Mouse (Mus musculus): ENCODE data around the gene Trpv6. TPM values are rescaled to one million over a fixed set of nuclear protein-coding genes. Genes with fewer than 3 reads are reported as not detected.

Gene Trpv6
- polyA plus RNA-seq, 1 experiment from 2014 or later, result 0.40 TPM

DNA sequence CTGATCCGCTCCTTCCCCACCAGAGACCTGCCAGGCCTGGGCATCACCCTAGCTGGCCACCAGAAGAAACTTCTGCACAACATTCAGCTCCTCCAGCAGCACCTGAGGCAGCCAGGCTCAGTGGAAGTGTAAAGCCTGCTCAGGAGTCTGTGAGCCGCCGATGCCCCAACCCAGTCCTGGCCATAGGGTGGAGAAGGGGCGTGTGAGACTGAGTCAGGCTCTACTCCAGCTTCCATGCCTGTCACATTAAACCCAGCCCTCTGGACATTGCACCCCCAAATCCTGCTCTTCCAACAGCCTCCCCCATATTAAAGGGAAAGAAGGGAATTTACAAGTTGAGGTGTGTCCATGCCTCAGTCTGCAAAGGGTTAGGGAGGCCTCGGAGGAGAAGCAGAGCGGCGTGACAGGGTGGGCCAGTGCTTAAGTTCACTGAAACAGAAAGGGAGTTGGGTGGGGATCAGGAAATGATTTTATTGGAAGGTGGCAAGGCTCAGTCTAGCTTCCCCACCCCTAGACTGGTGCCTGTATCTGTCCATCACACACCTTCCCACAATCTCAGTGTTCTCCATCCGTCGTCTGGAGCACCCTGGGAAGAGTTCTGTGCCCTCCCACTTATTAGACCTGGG is 15.9 kb downstream of the Trpv6 start:
- peak; percentile 80 for ATAC-seq
- Histone ChIP-seq H3K9ac (no peak overlapping the region), H3K27me3 (replicated peaks) (no peaks in the 10 kb centered on the region), H3K36me3 (no peaks in the 10 kb centered on the region), H3K4me2 (replicated peaks) (no peak overlapping the region), H3K27ac (no peak overlapping the region), H3K9me3 (no peaks in the 10 kb centered on the region), H3K4me1 (replicated peaks) (no peaks in the 10 kb centered on the region), H3K4me3 (replicated peaks) (no peak overlapping the region)
- WGBS, result 80% methylated on average over 9 of the region's 9 CpGs

GRCm38 (mm10) chr6:41607637-41608036 is 28.6 kb downstream of the Trpv6 start:
- ATAC-seq, result no peak
- Histone ChIP-seq H3K9ac (no peak overlapping the region), H3K4me3 (replicated peaks) (no peak overlapping the region), H3K9me3 (no peaks in the 10 kb centered on the region), H3K4me1 (replicated peaks) (0 out of 2 replicates have a peak, but pooled peaks cover 9% of the 10 kb centered on the region), H3K27ac (no peak overlapping the region), H3K27me3 (replicated peaks) (0 out of 2 replicates have a peak, but pooled peaks cover 3% of the 10 kb centered on the region), H3K4me2 (replicated peaks) (no peak overlapping the region), H3K36me3 (no peaks in the 10 kb centered on the region)
- WGBS, result 65% methylated on average over 5 of the region's 5 CpGs

- H3K4me1 ChIP-seq (replicated peaks), result 0 out of 2 replicates have a peak, but pooled peaks cover 9% of the 10 kb centered on the region
- 23% methylated on average over 4 of the region's 4 CpGs for WGBS
- peak overlapping the region; percentile 82 for H3K4me3 ChIP-seq (replicated peaks)
- H3K36me3 ChIP-seq, result no peaks in the 10 kb centered on the region
- no peaks in the 10 kb centered on the region for H3K9me3 ChIP-seq
- 0 out of 2 replicates have a peak, but pooled peaks cover 3% of the 10 kb centered on the region for H3K27me3 ChIP-seq (replicated peaks)
- peak overlapping the region; percentile 76; the same call in 1 of the 2 replicates for H3K9ac ChIP-seq
- ATAC-seq, result no peak
- no peak overlapping the region for H3K27ac ChIP-seq
- H3K4me2 ChIP-seq (replicated peaks), result peak overlapping the region; percentile 87
Measured at GRCm38 (mm10) chr6:41606214-41606613, 30.0 kb downstream of the Trpv6 start.

DNA sequence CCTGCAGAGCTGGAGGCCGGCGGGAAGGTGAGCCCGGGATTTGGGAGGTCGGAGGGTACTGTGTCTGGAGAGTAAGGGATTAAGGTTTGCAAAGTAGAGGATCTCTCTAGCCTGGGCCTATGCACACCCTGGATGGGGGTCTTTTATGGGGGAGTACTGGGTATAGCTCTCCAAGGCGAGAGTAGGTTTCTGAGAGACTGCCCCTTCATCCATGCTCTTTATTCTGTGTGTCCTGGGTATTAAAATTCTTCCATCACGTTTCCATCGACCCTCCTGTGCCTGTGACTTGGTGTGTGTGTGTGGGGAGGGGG is 30.5 kb downstream of the Trpv6 start:
- H3K4me1 ChIP-seq (replicated peaks), result 0 out of 2 replicates have a peak, but pooled peaks cover 9% of the 10 kb centered on the region
- peak overlapping the region; percentile 82 for H3K4me3 ChIP-seq (replicated peaks)
- no peaks in the 10 kb centered on the region for H3K36me3 ChIP-seq
- H3K27ac ChIP-seq, result no peak overlapping the region
- no peak for ATAC-seq
- 2% methylated on average over 7 of the region's 7 CpGs for WGBS
- peak overlapping the region; percentile 76 for H3K9ac ChIP-seq
- no peaks in the 10 kb centered on the region for H3K9me3 ChIP-seq
- H3K27me3 ChIP-seq (replicated peaks), result 0 out of 2 replicates have a peak, but pooled peaks cover 3% of the 10 kb centered on the region
- peak overlapping the region; percentile 87 for H3K4me2 ChIP-seq (replicated peaks)

DNA sequence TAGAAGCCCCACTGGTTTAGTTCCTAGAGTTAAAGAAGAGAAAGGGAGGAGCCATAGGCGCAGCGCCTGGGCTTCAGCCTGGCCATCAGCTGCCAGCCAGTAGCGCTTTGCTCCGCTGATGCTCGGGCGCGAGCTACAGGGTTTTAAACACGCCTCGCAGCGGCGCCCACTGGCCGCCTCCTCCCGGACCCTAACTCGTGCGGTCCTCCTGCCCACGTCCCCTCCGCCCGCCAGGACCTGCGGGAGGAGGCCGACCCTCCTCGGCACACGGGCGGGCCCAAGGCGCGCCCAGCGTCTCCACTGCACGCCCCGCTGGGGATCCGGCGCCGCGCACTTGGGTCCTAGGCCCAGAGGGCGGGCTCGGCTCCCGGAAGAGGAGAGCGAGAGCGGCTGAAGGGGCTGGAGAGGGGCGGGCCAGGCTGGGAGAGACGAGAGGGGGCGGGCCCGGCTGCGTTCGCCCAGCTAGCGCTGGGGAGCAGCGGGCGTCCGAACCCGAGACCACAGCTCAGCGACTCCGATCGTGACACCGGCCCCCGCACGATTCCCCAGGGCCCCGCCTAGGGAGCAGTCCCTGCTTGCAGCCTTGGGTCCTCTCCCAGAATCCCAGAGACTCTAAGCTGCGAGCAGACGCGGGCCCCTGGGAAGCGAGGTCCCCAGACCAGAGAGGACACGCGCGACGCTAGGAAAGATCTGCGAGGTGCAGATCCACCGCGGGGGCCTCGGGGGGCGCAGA is 31.0 kb downstream of the Trpv6 start, which contains the start of gene Ephb6:
Gene Ephb6 (plus strand): TSS at position 422 of the 733 bp plus-strand sequence.
- peak; percentile 98 for ATAC-seq
- WGBS, result 0% methylated on average over 67 of the region's 68 CpGs
- peak within 1 kb of the TSS; percentile 86 for H3K27ac ChIP-seq

GRCm38 (mm10) chr6:41604401-41605050 is 31.7 kb downstream of the Trpv6 start:
- H3K27ac ChIP-seq, result peak overlapping the region; percentile 86
- H3K9me3 ChIP-seq, result no peaks in the 10 kb centered on the region
- 0 out of 2 replicates have a peak, but pooled peaks cover 9% of the 10 kb centered on the region for H3K4me1 ChIP-seq (replicated peaks)
- WGBS, result under 1% methylated on average over 23 of the region's 23 CpGs
- H3K27me3 ChIP-seq (replicated peaks), result 0 out of 2 replicates have a peak, but pooled peaks cover 3% of the 10 kb centered on the region
- H3K4me2 ChIP-seq (replicated peaks), result peak overlapping the region; percentile 87
- peak overlapping the region; percentile 82 for H3K4me3 ChIP-seq (replicated peaks)
- peak overlapping the region; percentile 76 for H3K9ac ChIP-seq
- ATAC-seq, result peak; percentile 74
- no peaks in the 10 kb centered on the region for H3K36me3 ChIP-seq

More for the DNA sequence above, 31.0 kb downstream of the Trpv6 start, which contains the start of gene Ephb6:
- H3K9ac ChIP-seq, result peak within 1 kb of the TSS; percentile 76
- H3K4me1 ChIP-seq (replicated peaks), result 0 out of 2 replicates have a peak, but pooled peaks cover 9% of the 10 kb centered on the region
- H3K4me2 ChIP-seq (replicated peaks), result peak within 1 kb of the TSS; percentile 87
- H3K36me3 ChIP-seq, result no peaks in the 10 kb centered on the region
- peak within 1 kb of the TSS; percentile 82 for H3K4me3 ChIP-seq (replicated peaks)
- no peaks in the 10 kb centered on the region for H3K9me3 ChIP-seq
- 0 out of 2 replicates have a peak, but pooled peaks cover 3% of the 10 kb centered on the region for H3K27me3 ChIP-seq (replicated peaks)

DNA sequence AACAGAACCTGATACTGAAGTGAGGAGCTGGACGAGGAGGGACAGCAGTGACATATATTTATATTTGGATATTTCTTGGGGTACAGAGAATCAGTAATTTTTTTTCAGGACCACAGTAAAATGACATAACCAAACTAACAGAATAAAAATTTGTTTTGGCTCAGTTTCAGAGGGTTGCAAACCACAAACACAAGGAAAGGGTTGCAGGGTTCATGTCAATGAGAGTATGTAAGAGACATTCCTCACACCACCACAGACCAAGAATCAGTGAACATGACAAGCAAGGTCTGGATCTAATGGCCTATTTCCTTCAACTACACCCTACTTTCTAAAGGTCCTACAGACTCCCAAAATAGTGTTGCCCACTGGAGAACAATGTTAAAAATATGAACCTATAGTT is 54.0 kb downstream of the Trpv6 start:
- ATAC-seq, result no peak
- no peaks in the 10 kb centered on the region for H3K27me3 ChIP-seq (replicated peaks)
- no peaks in the 10 kb centered on the region for H3K4me1 ChIP-seq (replicated peaks)
- H3K4me3 ChIP-seq (replicated peaks), result no peak overlapping the region
- WGBS, result 88% methylated on average over 1 of the region's 1 CpGs
- H3K27ac ChIP-seq, result no peak overlapping the region
- no peaks in the 10 kb centered on the region for H3K36me3 ChIP-seq
- H3K9ac ChIP-seq, result no peak overlapping the region
- H3K9me3 ChIP-seq, result no peaks in the 10 kb centered on the region
- no peak overlapping the region for H3K4me2 ChIP-seq (replicated peaks)

DNA sequence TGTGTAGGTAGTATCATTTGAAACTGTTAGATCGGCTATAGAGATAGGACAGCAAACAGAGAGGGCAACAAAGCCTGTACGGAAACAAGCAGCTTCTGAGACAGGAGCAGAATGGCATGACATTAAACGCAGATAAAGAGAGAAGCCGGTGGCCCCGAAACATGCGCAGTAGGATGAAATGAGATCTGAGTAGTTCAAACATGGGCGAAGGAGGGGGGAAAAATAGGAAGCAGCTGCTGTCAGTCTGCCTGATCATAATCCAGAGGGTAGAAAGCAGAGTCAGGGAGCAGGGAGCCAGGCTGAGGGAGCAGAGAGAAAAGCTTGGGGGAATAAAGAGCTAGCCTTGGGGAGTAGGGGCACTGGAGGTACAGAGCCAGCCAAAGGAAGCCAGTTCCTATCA is 54.9 kb downstream of the Trpv6 start:
- no peak overlapping the region for H3K27ac ChIP-seq
- H3K27me3 ChIP-seq (replicated peaks), result no peaks in the 10 kb centered on the region
- H3K36me3 ChIP-seq, result no peaks in the 10 kb centered on the region
- H3K4me1 ChIP-seq (replicated peaks), result no peaks in the 10 kb centered on the region
- no peaks in the 10 kb centered on the region for H3K9me3 ChIP-seq
- no peak overlapping the region for H3K9ac ChIP-seq
- ATAC-seq, result no peak
- H3K4me2 ChIP-seq (replicated peaks), result no peak overlapping the region
- H3K4me3 ChIP-seq (replicated peaks), result no peak overlapping the region
- 56% methylated on average over 7 of the region's 7 CpGs for WGBS

- Histone ChIP-seq H3K27ac (no peak overlapping the region), H3K9me3 (no peaks in the 10 kb centered on the region), H3K9ac (no peak overlapping the region), H3K4me1 (replicated peaks) (no peaks in the 10 kb centered on the region), H3K36me3 (no peaks in the 10 kb centered on the region), H3K4me2 (replicated peaks) (no peak overlapping the region), H3K4me3 (replicated peaks) (no peak overlapping the region), H3K27me3 (replicated peaks) (no peaks in the 10 kb centered on the region)
- WGBS, result 68% methylated on average over 5 of the region's 5 CpGs
- ATAC-seq, result no peak
Measured at GRCm38 (mm10) chr6:41577297-41577696, 58.9 kb downstream of the Trpv6 start.

DNA sequence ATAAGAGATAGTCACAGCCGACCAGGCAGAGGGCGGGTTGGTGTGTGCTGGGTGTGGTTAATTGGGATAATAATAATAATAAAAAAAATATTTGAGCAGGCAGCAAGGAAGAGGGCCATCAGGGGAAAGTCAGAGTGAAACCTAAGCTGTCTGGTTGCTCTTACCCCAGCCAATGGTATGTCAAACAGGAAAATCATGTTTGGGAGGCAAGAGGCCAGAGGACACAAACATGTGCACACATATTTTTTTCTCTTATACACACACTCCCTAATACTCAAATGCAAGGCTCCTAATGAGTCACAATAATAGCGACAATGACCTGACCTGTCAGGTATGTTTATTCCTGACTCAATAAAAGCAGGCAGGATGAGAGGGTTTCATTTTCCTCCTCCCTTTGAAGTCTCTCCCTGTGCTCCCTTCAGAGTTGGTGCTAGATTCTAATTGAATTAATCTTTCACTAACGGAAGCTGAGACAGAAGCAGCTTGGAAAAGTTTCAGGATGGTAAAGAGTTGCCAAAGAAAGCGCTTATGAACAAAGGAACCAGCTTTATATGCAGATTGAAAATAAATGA is 59.6 kb downstream of the Trpv6 start:
- Histone ChIP-seq H3K27ac (no peak overlapping the region), H3K9me3 (no peaks in the 10 kb centered on the region), H3K36me3 (no peaks in the 10 kb centered on the region), H3K9ac (no peak overlapping the region), H3K27me3 (replicated peaks) (no peaks in the 10 kb centered on the region), H3K4me1 (replicated peaks) (no peaks in the 10 kb centered on the region), H3K4me2 (replicated peaks) (no peak overlapping the region), H3K4me3 (replicated peaks) (no peak overlapping the region)
- 45% methylated on average over 5 of the region's 5 CpGs for WGBS
- ATAC-seq, result peak; percentile 28; the same call in 1 of the 2 replicates

Measured in intestine, embryonic 15.5 days (tissue).